Mouse (Mus musculus) lung, adult 2 months (tissue): Measurements from ENCODE around the gene Rrp7a.

Source experiments
- CTCF ChIP-seq: fragments of 200-500 bp; IDR thresholded peaks from 2 replicates; pipeline ENCODE4 v1.5.1; 2011; ENCODE audit warnings: mild to moderate bottlenecking, low read length, control low read depth; ENCODE audit not compliant: insufficient read depth
- POLR2A ChIP-seq: fragments of 200-500 bp; IDR thresholded peaks from 2 replicates; pipeline ENCODE4 v1.6.1; 2011; ENCODE audit warnings: low read depth, mild to moderate bottlenecking, control low read depth, low read length, borderline replicate concordance; ENCODE audit errors: extremely low read depth

DNA sequence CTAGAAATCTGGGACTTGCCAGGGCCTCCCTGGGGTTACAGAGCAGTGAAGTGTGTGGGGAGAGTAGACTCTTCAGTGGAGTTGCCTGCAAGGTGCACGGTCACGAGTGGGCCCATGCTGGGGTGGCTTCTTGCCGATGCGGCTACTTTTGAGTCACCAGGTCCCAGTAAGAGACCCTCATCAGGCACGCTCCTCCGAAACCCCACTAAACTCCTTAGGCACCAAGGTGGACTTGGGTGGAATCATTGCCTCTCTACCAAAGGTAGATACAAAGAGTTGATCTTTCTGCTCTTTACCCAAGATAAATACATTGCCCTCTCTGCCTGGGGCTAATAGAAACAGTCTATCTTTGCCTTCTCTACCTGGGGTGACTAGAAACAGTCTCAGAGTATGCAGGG is 35.1 kb upstream of the Rrp7a start:
- no peak for TF ChIP-seq CTCF
- TF ChIP-seq POLR2A = no peak
